Mouse (Mus musculus) embryo, embryonic 11.5 days (tissue): ENCODE measurements at regions not wholly inside any gene's neighbourhood (a gene's known extent, or its start where the extent isn't known, plus 50 kb on each side); places are given as distances from the start of the nearest gene placed in this dataset.
A peak's percentile ranks its signal among the peaks of the same experiment; 100 is the strongest.

Experiments used
- DNase-seq: peaks from one replicate; pipeline ENCODE4 v3.0.0-alpha.2; 2012; ENCODE audit warnings: low read depth, low spot score

DNA sequence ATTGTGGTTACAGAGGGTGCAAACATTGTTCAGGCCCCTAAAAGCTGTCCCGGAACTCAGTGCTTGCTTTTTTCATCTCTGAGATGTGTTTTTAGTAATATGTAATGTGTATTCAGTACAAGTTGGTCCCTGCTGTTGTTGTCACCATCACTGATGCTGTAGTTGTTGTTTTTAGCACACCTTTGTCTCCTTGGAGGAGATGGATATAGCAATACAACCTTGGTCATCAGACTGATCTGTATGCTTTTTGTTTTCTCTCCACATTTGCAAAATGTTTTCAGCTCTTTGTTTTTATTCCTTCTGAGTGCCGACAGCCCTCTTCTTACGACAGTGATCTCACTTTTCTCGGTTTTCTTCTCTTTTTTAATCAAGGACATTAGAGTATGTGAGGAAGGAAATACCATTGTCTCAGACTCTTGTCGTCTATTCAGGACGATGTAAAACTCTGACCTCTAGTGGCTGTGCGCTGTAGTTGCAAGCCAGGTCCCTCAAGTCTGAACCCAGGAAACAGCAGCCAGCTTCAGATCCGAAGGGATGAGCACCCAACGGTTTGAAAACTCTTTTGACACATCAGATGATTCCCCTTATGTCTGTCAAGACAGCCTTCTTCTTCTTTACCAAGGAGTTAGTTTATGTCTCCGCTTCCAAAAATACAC, 209.1 kb upstream of the Ttc29 start:
- peak; percentile 52 for DNase-seq

DNA sequence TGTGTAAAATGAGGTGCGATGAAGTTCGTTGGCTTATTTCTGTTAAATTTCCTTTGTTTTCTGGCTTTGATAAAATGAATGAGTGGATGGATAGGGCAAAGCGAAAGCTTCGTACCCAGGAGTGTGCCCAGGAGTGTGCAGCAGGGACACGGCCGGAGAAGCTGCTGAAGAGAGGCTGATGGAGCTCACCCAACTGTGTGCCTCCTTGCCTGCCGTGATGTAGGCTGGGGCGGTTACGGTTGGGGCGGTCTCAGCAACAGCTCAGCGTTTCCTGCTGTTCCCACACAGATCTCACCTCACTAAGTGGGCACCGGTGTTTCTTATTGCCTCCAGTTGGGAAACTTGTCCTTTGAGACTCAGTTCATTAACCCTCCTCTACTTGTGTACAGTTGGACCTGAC, 208.2 kb upstream of the Ttc29 start:
- DNase-seq, result no peak

DNA sequence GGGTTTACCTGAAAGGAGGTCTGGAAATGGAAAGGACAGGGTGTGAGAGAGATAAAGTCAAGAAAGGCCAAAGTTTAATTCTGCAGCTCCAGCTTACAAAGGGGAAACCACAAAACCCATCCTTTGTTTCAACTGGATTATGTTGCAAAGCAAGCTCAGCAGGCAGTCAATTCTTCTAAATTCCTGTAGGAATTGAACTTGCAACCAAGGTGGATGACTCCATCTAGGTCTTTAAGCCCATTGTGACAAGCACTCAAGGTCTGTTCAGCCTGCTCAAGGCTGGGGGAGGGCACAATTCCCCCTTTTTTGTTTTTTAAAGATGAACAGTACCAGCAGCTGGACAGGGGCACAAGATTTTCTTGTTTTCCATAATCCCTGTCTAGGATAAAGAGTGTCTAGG, 200.0 kb upstream of the Ttc29 start:
- no peak for DNase-seq

DNA sequence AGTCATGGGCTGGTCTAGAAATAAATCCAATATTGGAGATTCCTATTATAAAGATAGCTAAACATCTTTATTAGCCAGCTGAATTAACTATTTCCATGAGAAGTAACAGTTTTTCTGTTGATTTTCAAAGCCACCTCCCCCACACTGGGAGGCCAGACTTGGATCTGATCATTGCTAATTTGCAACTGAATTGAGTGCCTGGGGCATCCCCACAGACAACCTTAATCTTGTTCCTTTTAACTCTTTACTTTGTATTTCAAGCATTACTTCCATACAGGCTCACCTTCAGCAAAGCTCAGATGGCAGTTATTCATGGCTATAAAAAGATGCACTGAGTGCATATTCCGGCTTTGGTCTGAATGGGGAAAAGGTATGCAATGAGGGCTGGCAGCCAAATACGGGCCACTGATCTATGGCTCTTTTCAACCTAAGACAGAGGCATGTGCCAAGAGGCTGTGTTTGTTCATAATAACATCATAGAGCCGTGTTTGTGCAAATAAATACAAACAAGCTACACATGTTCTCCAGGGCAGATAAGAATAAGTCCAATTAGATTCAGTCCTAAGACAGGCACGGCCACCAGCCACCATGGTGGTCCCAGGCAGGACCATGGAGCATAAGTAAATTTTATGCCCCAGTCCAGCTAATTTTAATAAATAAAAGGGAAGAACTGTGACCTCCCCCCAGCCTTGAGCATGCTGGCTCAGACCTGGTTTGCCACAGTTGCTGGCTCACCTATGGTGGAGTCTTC, 194.5 kb upstream of the Ttc29 start:
- DNase-seq, result no peak

DNA sequence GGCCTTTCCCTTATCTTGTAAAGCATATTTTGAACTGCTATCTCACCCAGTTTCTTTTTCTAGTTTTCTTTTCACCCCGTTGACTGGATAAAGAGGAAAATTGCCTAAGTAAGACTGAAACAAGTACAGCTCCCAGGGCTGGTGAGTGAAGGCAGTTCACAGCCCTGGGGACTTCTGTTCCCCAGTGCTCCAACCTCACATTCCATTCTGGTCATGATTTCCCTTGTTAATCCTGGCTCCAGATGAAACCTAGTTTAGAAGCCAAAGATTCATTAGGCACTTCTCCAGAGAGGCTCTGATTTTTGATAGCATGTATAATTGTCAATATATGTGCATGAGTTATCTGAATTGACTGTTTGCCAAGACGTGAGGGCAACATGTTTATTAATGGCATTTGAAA, 191.6 kb upstream of the Ttc29 start:
- DNase-seq, result no peak

DNA sequence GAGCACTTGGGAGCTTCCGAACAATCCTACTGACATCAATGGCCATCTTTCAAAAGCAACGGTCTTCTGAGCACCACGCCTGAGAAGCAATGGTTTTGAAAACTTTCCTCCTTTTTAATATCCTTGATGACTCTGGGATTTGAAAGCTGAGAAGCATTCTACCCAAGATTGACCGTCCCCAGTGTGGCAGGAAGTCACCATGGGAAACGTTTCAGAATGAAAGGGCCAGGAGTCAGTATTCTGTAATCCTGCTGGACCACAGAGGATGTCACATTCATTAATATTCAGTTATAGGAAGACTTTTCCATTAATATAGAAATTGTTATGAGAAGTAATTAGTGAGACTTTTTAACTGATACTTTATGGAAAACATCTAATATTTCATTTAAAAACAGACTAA, 190.1 kb upstream of the Ttc29 start:
- no peak for DNase-seq

DNA sequence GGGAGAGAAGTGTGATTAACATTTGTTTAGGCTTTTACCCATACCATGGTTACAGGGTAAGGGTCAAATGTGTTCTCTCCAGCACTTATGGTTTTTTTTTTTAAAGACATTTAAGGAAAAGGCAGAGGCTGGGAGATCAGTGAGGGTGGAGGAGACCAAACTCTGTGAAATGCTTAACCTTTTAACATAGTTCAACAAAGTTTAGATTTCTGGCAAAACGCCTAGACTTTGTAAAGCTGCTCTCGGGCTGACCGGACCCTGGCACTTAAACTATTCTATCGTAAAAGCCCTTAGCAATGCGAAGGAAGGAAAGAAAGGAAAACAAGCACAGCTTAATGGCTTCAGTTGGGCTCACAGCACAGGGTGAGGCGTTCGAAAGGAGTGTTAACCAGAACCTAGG, 189.6 kb upstream of the Ttc29 start:
- no peak for DNase-seq

DNA sequence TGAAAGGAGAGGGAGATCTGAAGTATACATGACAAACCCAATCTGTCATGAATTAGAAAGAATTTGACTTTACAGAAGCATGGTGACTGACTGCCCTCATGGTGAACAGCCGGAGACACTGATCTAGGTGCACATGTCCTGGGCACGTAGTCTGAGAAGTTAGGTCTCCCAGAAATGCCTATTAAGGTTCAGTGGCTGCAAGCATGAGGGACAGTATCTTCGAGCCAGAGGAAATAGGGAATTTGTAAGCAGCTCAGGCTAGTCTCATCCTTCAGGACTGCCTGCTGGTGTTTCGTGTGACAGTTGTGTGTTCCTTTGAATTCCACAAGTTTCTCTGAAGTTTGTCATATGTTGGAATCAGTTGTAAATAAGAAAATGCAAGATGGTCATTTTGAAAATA, 189.2 kb upstream of the Ttc29 start:
- DNase-seq, result no peak

DNA sequence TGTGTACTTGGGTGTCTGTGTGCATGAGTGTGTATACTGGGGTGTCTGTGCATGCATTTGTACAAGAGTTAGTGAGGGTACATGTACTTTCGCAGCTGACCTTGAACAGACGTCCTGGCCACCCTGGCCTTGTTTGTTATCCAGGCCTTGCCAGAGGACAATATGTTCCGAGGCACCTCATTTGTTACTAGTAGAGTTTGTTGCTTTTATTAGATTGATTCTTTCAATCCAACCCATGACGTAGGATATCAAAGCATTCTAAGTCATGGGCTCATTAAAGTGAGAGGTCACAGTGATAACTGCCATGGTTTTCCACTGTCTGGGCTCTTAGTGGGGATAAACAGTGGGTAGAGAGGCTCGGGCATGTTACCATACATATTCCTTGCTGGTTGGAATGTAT, 188.1 kb upstream of the Ttc29 start:
- DNase-seq, result no peak

DNA sequence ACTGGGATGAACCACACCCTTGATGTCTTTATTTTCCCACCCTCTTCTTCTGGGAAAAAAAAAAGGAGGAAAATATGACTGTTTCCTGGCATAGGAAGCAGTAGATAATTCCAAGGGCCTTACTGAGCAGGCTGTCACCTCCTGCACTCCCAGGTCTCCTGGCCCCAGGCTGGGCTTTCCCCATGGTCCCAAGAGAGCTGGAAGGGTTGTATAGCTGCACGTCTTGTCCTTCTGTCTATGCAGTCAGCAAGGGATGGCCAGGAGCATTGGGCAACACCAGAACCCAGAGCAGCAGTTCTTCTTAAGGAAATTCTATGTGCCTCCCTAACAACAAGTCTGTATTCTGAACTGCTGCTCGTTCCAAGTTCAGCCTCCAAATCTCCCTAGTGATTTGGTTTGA, 185.7 kb upstream of the Ttc29 start:
- DNase-seq, result no peak

DNA sequence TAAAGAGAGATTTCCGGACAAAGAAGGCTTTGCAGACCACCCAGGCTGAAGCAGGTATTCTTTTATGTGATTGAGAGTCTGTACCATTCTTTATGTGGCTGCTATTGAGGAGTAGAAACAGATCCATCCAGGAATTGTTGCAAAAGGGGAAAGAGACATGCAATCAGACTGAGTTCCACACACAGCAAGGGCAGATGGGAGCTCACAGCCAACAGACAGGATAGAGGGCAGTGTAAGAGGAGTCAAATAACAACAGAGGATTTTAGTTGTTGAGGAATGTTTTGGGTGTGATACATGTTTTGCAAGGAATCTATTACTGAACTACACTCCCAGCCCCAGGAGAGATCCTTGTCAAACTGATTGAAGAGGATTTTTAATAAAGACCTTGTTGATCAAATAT, 184.2 kb upstream of the Ttc29 start:
- no peak for DNase-seq

DNA sequence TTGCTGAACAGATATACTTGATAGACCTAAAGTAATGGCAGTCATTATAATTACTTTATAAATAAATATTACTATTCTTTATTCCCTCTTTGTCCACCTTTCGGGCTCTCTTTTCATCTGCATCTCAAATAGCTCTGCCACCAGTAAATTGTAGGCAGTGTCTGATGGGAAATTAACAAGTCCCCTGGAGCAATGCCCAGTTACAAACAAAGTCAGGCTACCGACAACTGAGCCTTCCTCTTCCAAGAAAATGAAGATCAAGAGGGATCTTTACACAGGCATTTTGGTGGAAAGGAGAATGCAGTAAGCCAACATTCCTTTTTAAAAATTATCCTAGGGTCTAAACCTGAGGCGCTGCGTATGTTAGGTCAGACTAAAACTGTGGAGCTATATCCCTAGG, 181.3 kb upstream of the Ttc29 start:
- no peak for DNase-seq

DNA sequence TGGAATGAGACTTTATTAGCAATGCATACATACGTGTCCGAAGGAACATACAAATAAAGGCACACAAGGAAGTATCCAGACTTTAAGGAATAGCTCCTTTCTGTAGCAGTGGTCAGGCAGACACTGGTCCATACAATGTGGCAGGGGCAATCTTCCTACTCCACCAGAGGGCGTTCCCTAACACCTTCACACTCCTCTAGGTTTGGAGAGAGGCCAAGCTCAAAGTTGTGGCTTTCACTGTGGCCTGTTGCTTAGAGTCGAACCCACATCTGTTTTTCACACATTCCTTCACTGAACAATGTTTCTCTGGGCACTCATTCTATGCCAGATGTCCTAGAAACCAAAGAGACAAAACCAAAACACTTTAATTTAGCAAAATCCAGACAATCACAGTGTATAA, 178.4 kb upstream of the Ttc29 start:
- DNase-seq, result no peak

DNA sequence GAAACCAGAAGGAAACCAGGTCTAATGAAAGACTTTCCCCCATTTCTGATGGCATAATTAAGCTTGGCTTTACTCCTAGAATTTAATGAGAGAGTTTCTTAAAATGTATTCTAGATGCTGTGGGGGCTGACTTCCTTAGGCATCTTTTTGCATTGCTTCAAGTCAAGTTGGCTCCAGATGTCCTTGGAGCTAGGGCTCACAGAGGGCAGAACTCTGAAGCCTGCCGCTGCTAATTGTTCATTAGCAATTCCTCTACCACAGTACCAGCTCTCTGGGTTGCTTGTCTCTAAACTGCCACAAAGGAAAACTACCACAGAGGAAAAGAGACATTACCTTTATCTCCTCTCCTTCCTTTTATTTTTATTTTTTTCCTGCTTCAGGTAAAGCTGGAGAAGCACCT, 175.9 kb upstream of the Ttc29 start:
- no peak for DNase-seq

DNA sequence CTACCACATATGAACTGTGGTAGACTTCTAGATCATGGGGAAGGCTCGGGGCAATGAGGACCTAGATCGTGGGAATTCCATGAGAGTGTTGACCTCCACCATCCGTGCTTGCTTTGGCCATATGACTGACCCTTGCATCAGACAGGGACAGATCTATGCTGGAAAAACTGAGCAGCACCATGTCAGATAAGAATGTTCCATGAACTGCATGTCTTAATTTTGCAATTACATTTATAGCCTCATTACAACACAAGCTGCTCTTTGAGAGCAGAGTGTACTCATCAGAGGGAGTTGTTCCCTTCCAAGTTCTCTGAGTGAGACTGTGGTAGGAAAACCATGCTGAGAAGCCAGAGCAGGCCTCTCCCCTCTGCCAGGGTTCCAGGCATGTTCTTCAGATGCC, 166.4 kb upstream of the Ttc29 start:
- DNase-seq, result no peak

DNA sequence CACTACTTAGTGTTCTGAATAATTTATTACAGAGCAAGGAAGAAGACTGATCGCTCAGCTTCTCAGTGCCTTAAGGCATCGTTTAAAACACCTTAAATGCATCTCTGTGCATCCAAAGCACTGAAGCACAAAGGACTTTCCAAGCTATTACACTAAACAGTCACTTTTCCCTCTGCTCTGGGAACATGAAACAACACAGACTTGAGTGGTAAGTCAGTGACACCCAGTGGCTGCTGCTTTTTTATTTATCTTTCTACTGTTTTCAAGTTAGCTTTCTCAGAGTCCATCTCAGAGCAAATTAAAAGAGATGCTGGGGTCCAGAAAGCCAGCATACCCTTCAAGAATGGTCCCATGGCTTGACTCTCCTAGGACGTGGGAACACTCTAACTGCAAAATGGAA, 162.3 kb upstream of the Ttc29 start:
- no peak for DNase-seq

DNA sequence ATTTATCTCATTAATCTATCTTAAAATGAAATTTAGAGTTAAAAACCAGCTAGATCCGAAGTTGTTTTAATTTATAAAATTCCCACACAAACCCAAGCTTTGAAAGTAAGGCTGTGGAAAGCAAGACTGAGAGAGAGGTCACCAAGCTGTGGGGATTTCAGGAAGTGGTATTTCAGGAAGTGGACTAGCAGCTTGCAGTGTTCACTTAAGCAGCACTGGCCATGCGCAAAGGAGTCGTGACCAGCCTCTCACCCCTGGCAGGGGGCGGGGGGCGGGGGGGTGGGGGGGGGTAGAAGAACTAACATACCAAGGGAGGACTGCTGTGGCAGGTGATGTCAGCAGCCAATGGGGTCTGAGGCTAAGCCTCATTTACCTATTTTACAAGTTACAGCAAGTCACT, 158.7 kb upstream of the Ttc29 start:
- no peak for DNase-seq

DNA sequence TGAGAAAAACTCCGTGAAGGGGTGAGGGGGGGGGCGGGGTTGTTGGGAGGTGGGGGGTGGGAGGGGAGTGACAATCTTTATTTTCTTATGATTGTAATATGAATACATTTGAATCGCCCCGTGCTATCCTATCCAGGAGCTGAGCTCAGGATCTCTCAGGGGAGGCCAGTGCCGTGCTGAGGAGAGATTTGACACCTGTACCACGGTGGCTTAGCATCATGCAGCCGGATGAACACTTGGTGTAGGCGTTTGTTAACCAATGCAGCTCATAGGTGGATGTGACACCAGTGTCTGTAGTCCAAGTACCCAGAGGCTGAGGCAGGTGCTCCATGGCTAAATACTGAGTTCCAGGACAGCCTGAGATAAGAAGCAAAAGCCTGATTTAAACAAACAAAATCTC, 158.2 kb upstream of the Ttc29 start:
- DNase-seq, result no peak

DNA sequence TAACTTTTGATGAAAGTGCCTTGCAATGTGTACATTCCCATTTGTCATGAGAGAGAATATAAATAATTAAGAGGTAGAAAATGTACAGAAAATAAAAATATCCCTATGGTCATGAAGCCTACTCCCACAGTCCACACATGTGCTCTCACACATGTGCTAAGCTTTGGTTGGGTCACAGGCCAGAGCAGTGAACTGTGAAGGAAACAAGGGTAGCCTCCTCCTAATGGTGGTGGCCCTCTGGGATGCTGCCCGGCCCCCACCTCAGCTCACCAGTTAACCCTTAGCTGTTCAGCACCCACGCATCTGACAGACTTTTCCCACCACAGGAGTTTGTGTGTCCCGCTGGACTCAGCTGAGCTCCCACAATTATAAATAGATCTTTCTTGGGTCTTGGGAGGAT, 157.6 kb upstream of the Ttc29 start:
- DNase-seq, result no peak

DNA sequence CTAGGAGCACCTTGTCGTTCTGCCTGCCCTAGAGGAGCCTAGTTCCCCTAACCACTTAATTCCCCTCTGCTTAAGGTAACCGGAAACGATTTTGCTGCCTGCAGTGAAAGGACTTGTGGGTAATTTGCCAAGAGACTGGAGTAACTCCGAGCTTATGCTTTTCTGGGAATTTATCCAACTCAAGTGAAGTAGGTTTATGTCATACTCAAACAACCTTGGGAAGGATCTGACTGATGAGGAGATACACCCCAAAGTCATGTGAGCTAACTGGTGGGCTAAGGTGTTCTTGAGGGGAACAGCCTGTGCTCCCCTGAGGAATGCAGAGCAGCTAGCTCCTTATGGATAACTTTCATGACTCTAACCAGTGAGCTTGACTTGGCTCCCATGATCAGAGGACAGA, 155.7 kb upstream of the Ttc29 start:
- DNase-seq, result no peak

DNA sequence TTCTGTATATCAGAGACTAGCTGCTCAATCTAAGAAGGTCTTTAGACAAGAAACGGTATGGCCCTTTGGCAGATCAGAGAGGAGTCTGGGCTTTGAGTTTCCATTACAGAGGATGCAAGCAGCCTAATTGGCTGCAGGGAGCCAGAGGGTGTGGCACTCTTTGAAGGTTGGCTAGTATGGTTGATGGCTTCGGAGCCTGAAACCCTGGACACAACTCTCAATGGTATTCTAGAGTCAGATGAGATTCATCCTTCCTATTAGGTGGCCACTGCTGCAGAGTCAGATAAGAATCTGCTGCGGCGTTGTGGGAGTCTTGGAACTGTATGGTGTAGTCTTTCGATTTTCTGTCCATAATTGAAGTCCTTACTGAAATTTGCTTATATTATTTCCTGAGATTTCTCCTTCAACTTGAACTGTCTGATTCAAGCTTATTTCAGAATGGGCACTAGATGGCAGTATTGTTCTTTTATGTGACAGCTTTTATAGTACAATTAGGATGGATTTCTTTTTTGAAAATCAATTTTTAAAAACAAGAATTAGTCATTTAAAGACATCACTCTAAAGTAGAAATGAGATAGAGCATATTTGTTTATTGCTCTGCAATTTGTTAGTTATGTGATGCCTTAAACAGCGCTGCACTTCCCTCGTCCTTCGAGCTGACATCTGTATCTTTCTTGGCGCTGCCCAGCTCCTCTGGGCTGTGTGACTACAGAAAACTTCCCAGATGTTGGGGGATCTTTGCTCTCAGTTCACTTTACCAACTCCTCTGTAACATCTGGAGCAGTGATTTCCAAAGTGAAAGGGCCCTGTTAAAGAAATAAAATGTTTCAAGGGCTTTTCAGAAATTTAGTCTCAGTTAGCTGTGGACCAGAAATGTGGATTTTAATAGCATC, 151.0 kb upstream of the Ttc29 start:
- peak; percentile 30 for DNase-seq

DNA sequence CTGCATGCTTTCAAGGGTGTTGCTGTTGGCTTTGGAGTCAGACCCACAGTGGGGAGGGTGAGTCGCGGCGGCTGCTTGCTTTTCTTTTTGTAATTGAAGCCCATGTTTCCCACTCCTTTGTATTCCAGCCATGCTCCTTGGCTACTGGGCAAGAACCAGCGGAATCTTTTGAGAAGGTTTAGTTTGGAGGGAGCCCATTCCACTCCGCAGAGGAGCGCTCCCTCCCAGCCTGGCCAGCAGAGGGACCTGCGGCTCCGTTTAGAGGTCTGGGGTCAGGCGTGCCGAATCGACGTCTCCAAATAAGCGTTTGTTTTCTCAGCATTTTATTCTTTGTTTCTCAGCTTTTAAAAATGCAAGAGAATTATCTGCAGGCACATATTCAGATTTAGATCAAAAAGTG, 149.6 kb upstream of the Ttc29 start:
- DNase-seq, result no peak

DNA sequence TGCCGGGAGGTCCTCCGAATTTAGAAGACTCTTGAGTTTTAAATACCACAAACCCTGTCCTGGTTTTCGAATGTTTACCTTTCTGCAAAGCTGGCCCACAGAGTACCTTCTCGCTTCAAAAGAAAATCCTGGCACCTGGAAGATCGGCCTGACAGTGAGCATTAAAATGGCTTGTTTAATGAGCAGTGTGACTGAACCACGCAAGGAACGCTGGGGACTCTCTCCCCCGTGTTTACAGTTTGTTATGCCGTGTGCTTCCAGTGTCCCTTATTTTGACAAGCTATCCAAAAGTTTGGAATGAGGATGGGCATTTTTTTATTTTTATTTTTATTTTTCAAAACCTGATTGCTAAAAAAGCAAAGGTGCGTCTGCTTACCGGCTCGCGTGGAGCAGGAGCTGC, 148.9 kb upstream of the Ttc29 start:
- no peak for DNase-seq
